Mouse (Mus musculus) lung, adult 18-20 months (tissue): ENCODE measurements around the gene Agmat.
"Not testable (repeated sequence)": the region's sequence is repeated elsewhere in the genome, so short reads cannot be mapped to it uniquely, and the experiment has no call there.

Experiments
- DNase-seq, 2 experiments: peaks; one replicate each; pipeline ENCODE4 v3.0.0; 2022; ENCODE audit warnings: mixed read lengths in 2 of 2

Agmat gene

GRCm38 (mm10) chr4:141736856-141737255, 9.6 kb upstream of the Agmat start:
- no peak for DNase-seq

DNA sequence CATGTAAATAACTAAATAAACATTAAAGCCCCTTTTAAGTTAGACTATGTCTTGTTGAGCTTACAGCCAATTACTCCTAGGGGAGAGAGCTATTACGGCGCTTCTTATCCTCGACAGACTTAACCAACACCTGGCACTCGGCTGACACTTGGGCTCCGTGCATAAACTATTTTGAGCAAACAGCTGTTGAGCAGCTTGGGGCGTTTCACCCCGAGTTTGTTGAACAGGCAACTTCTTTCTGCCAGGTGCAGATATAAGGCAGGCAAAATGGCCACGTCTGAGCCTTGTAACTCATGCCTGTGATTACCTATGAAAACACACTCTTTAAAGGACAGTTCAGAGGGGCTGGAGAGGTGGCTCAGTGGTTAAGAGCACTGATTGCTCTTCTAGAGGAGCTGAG, 8.5 kb upstream of the Agmat start:
- no peak for DNase-seq

GRCm38 (mm10) chr4:141741856-141742255, 4.6 kb upstream of the Agmat start:
- no peak for DNase-seq

DNA sequence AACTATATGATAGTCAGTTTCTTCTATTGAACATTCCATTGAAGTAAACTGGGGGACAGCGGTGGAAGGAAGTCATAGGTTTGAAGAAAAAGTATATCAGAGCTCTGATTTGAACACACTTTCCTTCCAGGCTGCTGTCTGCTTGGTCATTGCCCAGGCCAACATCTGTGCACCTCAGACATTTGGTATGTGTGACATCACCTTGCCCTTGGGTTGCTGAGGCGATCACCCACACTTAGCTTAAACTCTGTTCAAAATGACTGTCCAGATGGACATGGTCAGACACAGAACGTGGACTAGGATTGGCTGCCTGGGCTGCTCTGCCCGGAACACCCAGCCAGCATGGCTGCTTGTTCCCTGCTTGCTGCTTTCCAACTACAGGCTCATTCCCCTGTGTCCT, 4.1 kb upstream of the Agmat start:
- no peak for DNase-seq

DNA sequence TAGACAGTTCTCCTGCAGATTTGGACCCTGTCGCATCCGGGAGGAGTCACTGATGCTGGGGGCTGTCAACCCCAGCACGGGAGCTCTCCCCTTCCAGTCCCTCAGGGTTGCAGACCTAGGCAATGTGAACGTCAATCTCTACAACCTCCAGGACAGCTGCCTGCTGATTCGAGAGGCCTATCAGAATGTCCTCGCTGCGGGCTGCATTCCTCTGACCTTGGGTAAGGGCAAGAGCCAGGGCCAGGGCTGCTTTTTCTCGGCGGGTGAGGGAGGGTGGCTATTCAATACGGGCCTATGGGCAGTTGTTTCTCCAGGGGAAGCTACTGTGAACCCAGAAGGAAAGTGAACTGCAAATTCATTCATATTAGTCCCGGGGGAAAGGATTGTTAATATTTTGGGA, 3.1 kb downstream of the Agmat start:
- no peak for DNase-seq

- DNase-seq: no peak
These were observed 4.4 kb downstream of the Agmat start for GRCm38 (mm10) chr4:141750826-141751225.

GRCm38 (mm10) chr4:141751419-141752075, 5.1 kb downstream of the Agmat start:
- no peak for DNase-seq

GRCm38 (mm10) chr4:141752076-141752421, 5.6 kb downstream of the Agmat start:
- DNase-seq: no peak

GRCm38 (mm10) chr4:141755375-141755930, 9.0 kb downstream of the Agmat start:
- DNase-seq: no peak

GRCm38 (mm10) chr4:141757124-141757523, 10.7 kb downstream of the Agmat start:
- no peak for DNase-seq

- DNase-seq: no peak
These were observed 12.5 kb downstream of the Agmat start for GRCm38 (mm10) chr4:141758874-141759542.

- no peak for DNase-seq
These were observed 14.5 kb downstream of the Agmat start for GRCm38 (mm10) chr4:141760942-141761341.

GRCm38 (mm10) chr4:141762102-141762598, 15.7 kb downstream of the Agmat start:
- DNase-seq: no peak

GRCm38 (mm10) chr4:141763476-141763875, 17.0 kb downstream of the Agmat start:
- DNase-seq: no peak

DNA sequence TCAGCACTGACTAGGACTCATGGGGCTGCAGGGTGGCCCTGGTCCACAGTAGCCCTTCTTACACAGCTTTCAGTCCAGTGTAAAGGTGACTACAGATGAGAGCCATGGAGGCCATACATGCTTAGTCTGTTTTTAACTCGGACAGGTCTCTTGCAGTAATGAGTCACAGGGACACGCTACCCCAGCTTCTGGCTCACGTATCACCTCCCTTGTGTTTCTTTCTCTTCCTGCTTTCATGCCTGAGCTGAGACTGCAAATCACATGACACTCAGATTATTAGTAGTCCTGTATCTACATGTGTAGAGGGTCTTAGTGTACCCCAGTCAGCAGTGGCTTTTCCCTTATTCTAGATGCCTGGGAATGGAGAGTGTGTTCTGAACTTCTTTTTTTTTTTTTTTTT, 18.5 kb downstream of the Agmat start:
- no peak for DNase-seq

- peak; percentile 25 to 48 for DNase-seq
These were observed 19.8 kb downstream of the Agmat start for GRCm38 (mm10) chr4:141766316-141766667.

- DNase-seq: peak in 1 of 2 experiments; percentile 20
These were observed 20.3 kb downstream of the Agmat start for GRCm38 (mm10) chr4:141766668-141767352.

GRCm38 (mm10) chr4:141767353-141768036, 21.0 kb downstream of the Agmat start:
- DNase-seq: peak; percentile 72 to 78

DNA sequence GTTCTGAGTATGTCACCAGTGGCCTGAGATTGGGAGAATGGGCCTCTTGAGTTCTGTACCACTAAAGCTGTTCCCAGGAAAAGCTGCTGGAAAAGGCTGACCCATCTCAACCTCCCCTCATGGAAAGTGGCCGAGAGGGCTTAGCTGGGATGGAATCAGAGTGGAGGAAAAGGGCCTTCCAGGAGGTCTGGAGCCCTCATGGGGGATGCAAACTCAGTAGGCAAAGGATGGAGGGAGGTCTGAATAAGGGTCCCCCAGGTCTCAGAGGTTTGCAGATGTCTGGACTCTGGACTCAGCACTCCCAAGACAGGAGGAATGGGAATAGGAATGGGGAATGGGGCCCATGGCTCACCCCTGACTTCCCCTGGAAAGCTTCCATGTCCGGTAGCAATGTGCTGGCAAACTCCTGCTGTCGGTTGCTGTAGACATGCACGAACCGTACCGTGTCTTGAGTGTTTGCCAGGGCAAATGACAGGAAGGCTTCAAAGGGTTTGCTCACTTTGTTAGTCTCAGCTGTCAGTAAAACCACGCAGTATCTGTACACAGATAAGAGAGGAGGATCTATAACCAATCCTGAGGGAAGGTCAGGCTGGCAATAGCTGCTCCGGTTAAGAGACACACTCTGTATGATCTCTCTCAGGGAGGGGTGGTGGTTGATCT, 23.2 kb downstream of the Agmat start:
- no peak for DNase-seq

- no peak for DNase-seq
These were observed 25.4 kb downstream of the Agmat start for GRCm38 (mm10) chr4:141771823-141772222.

- DNase-seq: not testable (repeated sequence)
These were observed 26.5 kb downstream of the Agmat start for GRCm38 (mm10) chr4:141773019-141773418.

DNA sequence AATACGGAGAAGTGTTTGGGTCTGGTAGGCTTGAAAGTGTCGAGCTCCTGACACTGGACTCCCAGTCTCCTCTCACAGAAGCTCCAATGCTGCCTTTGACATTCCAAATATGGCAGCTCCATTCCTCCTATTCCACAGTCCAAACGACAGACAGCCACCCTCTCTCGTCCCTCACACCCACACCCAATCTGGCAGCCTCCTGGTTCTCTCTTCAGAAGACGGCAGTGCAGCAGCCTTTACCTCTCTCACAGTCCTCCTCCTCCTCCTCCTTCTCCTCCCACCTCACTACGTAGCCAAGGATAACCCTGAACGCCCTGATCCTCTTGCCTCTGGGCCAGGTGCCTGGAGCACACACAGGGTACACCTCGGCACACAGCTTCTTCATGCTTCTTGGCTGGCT, 33.4 kb downstream of the Agmat start:
- no peak for DNase-seq
